Mouse (Mus musculus): ENCODE data around the gene Abcc2. TPM values are rescaled to one million over a fixed set of nuclear protein-coding genes. Genes with fewer than 3 reads are reported as not detected.

Gene Abcc2
- polyA plus RNA-seq (2015; fragmentation: Nextera tagmentation; extraction: Ambion mirVana) = 0.09 and 0.23 TPM in 2 replicates

- no peak within 1 kb of the TSS for H3K4me2 ChIP-seq
- no peak for ATAC-seq (replicated peaks; ENCODE audit: insufficient number of reproducible peaks, insufficient read depth, low FRiP score, low read depth)
- no peaks in the 10 kb centered on the region for H3K27me3 ChIP-seq
- H3K9me3 ChIP-seq (replicated peaks) = no peaks in the 10 kb centered on the region
- H3K4me3 ChIP-seq = no peak within 1 kb of the TSS
- WGBS = 74% methylated on average over 3 of the region's 3 CpGs
- no peak within 1 kb of the TSS for H3K27ac ChIP-seq
- H3K36me3 ChIP-seq = no peaks in the 10 kb centered on the region
- H3K4me1 ChIP-seq (replicated peaks) = no peaks in the 10 kb centered on the region
- no peak within 1 kb of the TSS for H3K9ac ChIP-seq
Observed at GRCm38 (mm10) chr19:43781980-43782379, at the start of gene Abcc2. Gene Abcc2, plus strand, starts transcription at chr19:43782192.

GRCm38 (mm10) chr19:43738409-43738808, 43.6 kb upstream of the Abcc2 start:
- WGBS = 96% methylated on average over 10 of the region's 10 CpGs
- H3K4me2 ChIP-seq = no peak overlapping the region
- no peak for ATAC-seq (replicated peaks; ENCODE audit: insufficient number of reproducible peaks, insufficient read depth, low FRiP score, low read depth)
- H3K27me3 ChIP-seq = no peaks in the 10 kb centered on the region
- H3K27ac ChIP-seq = no peak overlapping the region
- no peaks in the 10 kb centered on the region for H3K4me1 ChIP-seq (replicated peaks)
- H3K9ac ChIP-seq = no peak overlapping the region
- H3K9me3 ChIP-seq (replicated peaks) = no peaks in the 10 kb centered on the region
- no peak overlapping the region for H3K4me3 ChIP-seq
- peaks cover 75% of the 10 kb centered on the region for H3K36me3 ChIP-seq

GRCm38 (mm10) chr19:43743401-43743800, 38.6 kb upstream of the Abcc2 start:
- ATAC-seq (replicated peaks; ENCODE audit: insufficient number of reproducible peaks, insufficient read depth, low FRiP score, low read depth) = no peak
- H3K9me3 ChIP-seq (replicated peaks) = no peaks in the 10 kb centered on the region
- WGBS = 93% methylated on average over 7 of the region's 7 CpGs

GRCm38 (mm10) chr19:43745740-43746139, 36.3 kb upstream of the Abcc2 start:
- H3K4me1 ChIP-seq (replicated peaks) = no peaks in the 10 kb centered on the region
- H3K4me3 ChIP-seq = no peak overlapping the region
- peaks cover 76% of the 10 kb centered on the region for H3K36me3 ChIP-seq
- WGBS = 79% methylated on average over 3 of the region's 3 CpGs
- H3K9ac ChIP-seq = no peak overlapping the region
- no peak for ATAC-seq (replicated peaks; ENCODE audit: insufficient number of reproducible peaks, insufficient read depth, low FRiP score, low read depth)
- no peaks in the 10 kb centered on the region for H3K9me3 ChIP-seq (replicated peaks)
- no peaks in the 10 kb centered on the region for H3K27me3 ChIP-seq
- no peak overlapping the region for H3K27ac ChIP-seq
- H3K4me2 ChIP-seq = no peak overlapping the region

More at GRCm38 (mm10) chr19:43743401-43743800, 38.6 kb upstream of the Abcc2 start:
- no peak overlapping the region for H3K9ac ChIP-seq
- no peak overlapping the region for H3K4me2 ChIP-seq
- no peak overlapping the region for H3K27ac ChIP-seq
- no peaks in the 10 kb centered on the region for H3K27me3 ChIP-seq
- no peaks in the 10 kb centered on the region for H3K4me1 ChIP-seq (replicated peaks)
- H3K4me3 ChIP-seq = no peak overlapping the region
- H3K36me3 ChIP-seq = peaks cover 71% of the 10 kb centered on the region

GRCm38 (mm10) chr19:43747877-43748276, 34.1 kb upstream of the Abcc2 start:
- H3K4me3 ChIP-seq = no peak overlapping the region
- WGBS = 56% methylated on average over 4 of the region's 4 CpGs
- H3K9me3 ChIP-seq (replicated peaks) = no peaks in the 10 kb centered on the region
- H3K27ac ChIP-seq = no peak overlapping the region
- peaks cover 57% of the 10 kb centered on the region for H3K36me3 ChIP-seq
- H3K4me2 ChIP-seq = no peak overlapping the region
- peaks cover 5% of the 10 kb centered on the region for H3K4me1 ChIP-seq (replicated peaks)
- H3K9ac ChIP-seq = no peak overlapping the region
- no peaks in the 10 kb centered on the region for H3K27me3 ChIP-seq
- ATAC-seq (replicated peaks; ENCODE audit: insufficient number of reproducible peaks, insufficient read depth, low FRiP score, low read depth) = no peak

- Histone ChIP-seq H3K4me1 (replicated peaks) (peaks cover 9% of the 10 kb centered on the region), H3K4me2 (no peak overlapping the region), H3K9me3 (replicated peaks) (no peaks in the 10 kb centered on the region), H3K27ac (no peak overlapping the region), H3K4me3 (no peak overlapping the region), H3K9ac (no peak overlapping the region), H3K27me3 (no peaks in the 10 kb centered on the region), H3K36me3 (peaks cover 44% of the 10 kb centered on the region)
- no peak for ATAC-seq (replicated peaks; ENCODE audit: insufficient number of reproducible peaks, insufficient read depth, low FRiP score, low read depth)
- WGBS = 92% methylated on average over 2 of the region's 2 CpGs
Observed at GRCm38 (mm10) chr19:43750008-43750407, 32.0 kb upstream of the Abcc2 start.

GRCm38 (mm10) chr19:43752489-43753225, 29.3 kb upstream of the Abcc2 start, which contains the start of the genes Cutc and Cox15:
Gene Cutc, plus strand, starts transcription at chr19:43752996.
Gene Cox15, minus strand, starts transcription at chr19:43753000.
- Histone ChIP-seq H3K4me3 (peak within 1 kb of the TSS; percentile 77), H3K9ac (peak within 1 kb of the TSS; percentile 82), H3K27me3 (no peaks in the 10 kb centered on the region), H3K9me3 (replicated peaks) (no peaks in the 10 kb centered on the region), H3K36me3 (peaks cover 20% of the 10 kb centered on the region), H3K4me1 (replicated peaks) (peaks cover 9% of the 10 kb centered on the region), H3K4me2 (peak within 1 kb of the TSS; percentile 66), H3K27ac (peak within 1 kb of the TSS; percentile 99)
- WGBS = under 1% methylated on average over 62 of the region's 62 CpGs
- peak; percentile 89 for ATAC-seq (replicated peaks; ENCODE audit: insufficient number of reproducible peaks, insufficient read depth, low FRiP score, low read depth)

GRCm38 (mm10) chr19:43753226-43753835, 28.7 kb upstream of the Abcc2 start:
- Histone ChIP-seq H3K4me3 (peak overlapping the region; percentile 77), H3K27me3 (no peaks in the 10 kb centered on the region), H3K4me1 (replicated peaks) (peaks cover 9% of the 10 kb centered on the region), H3K9me3 (replicated peaks) (no peaks in the 10 kb centered on the region), H3K36me3 (peaks cover 20% of the 10 kb centered on the region), H3K27ac (peak overlapping the region; percentile 99), H3K9ac (peak overlapping the region; percentile 82), H3K4me2 (peak overlapping the region; percentile 66)
- ATAC-seq (replicated peaks; ENCODE audit: insufficient number of reproducible peaks, insufficient read depth, low FRiP score, low read depth) = peak; percentile 85
- WGBS = 2% methylated on average over 23 of the region's 24 CpGs

- no peaks in the 10 kb centered on the region for H3K9me3 ChIP-seq (replicated peaks)
- H3K4me2 ChIP-seq = no peak overlapping the region
- no peaks in the 10 kb centered on the region for H3K27me3 ChIP-seq
- no peak for ATAC-seq (replicated peaks; ENCODE audit: insufficient number of reproducible peaks, insufficient read depth, low FRiP score, low read depth)
- 79% methylated on average over 2 of the region's 2 CpGs for WGBS
- H3K9ac ChIP-seq = no peak overlapping the region
- H3K4me1 ChIP-seq (replicated peaks) = peaks cover 9% of the 10 kb centered on the region
- peaks cover 12% of the 10 kb centered on the region; the same call in 1 of the 2 replicates for H3K36me3 ChIP-seq
- no peak overlapping the region for H3K27ac ChIP-seq
- H3K4me3 ChIP-seq = no peak overlapping the region
Observed at GRCm38 (mm10) chr19:43754237-43754636, 27.8 kb upstream of the Abcc2 start.

- 49% methylated on average over 2 of the region's 2 CpGs for WGBS
- Histone ChIP-seq H3K9ac (no peak overlapping the region), H3K4me2 (no peak overlapping the region), H3K9me3 (replicated peaks) (no peaks in the 10 kb centered on the region), H3K27me3 (no peaks in the 10 kb centered on the region), H3K4me3 (no peak overlapping the region), H3K27ac (no peak overlapping the region), H3K36me3 (peaks cover 9% of the 10 kb centered on the region; the same call in 1 of the 2 replicates), H3K4me1 (replicated peaks) (peaks cover 9% of the 10 kb centered on the region)
- no peak for ATAC-seq (replicated peaks; ENCODE audit: insufficient number of reproducible peaks, insufficient read depth, low FRiP score, low read depth)
Observed at GRCm38 (mm10) chr19:43754872-43755271, 27.1 kb upstream of the Abcc2 start.

GRCm38 (mm10) chr19:43760504-43760903, 21.5 kb upstream of the Abcc2 start:
- Histone ChIP-seq H3K4me2 (no peak overlapping the region), H3K4me1 (replicated peaks) (no peaks in the 10 kb centered on the region), H3K9me3 (replicated peaks) (no peaks in the 10 kb centered on the region), H3K27me3 (no peaks in the 10 kb centered on the region), H3K27ac (no peak overlapping the region), H3K36me3 (no peaks in the 10 kb centered on the region), H3K4me3 (no peak overlapping the region), H3K9ac (no peak overlapping the region)
- 18% methylated on average over 6 of the region's 6 CpGs for WGBS
- no peak for ATAC-seq (replicated peaks; ENCODE audit: insufficient number of reproducible peaks, insufficient read depth, low FRiP score, low read depth)
